Mouse (Mus musculus): ENCODE measurements around the gene C130026I21Rik.
"Not testable (repeated sequence)": the region's sequence is repeated elsewhere in the genome, so short reads cannot be mapped to it uniquely, and the experiment has no call there.

Gene C130026I21Rik

GRCm38 (mm10) chr1:85270466-85270865 is at the start of gene C130026I21Rik:
TSS of gene C130026I21Rik (minus strand) at chr1:85270566.
- DNase-seq (ENCODE audit: low spot score): not testable (repeated sequence)

GRCm38 (mm10) chr1:85287063-85287462 is 16.7 kb upstream of the C130026I21Rik start:
- DNase-seq (ENCODE audit: low spot score): not testable (repeated sequence)

GRCm38 (mm10) chr1:85276421-85276820 is 6.1 kb upstream of the C130026I21Rik start:
- not testable (repeated sequence) for DNase-seq (ENCODE audit: low spot score)

GRCm38 (mm10) chr1:85258634-85259033 is 11.7 kb downstream of the C130026I21Rik start:
- not testable (repeated sequence) for DNase-seq (ENCODE audit: low spot score)

- DNase-seq (ENCODE audit: low spot score): not testable (repeated sequence)
Measured at GRCm38 (mm10) chr1:85255217-85255616, 15.1 kb downstream of the C130026I21Rik start.

- not testable (repeated sequence) for DNase-seq (ENCODE audit: low spot score)
Measured at GRCm38 (mm10) chr1:85251211-85251610, 19.2 kb downstream of the C130026I21Rik start.

- not testable (repeated sequence) for DNase-seq (ENCODE audit: low spot score)
Measured at GRCm38 (mm10) chr1:85248985-85249384, 21.4 kb downstream of the C130026I21Rik start.

- DNase-seq (ENCODE audit: low spot score): not testable (repeated sequence)
Measured at GRCm38 (mm10) chr1:85246776-85247460, 23.4 kb downstream of the C130026I21Rik start.

- not testable (repeated sequence) for DNase-seq (ENCODE audit: low spot score)
Measured at GRCm38 (mm10) chr1:85246266-85246665, 24.1 kb downstream of the C130026I21Rik start.

GRCm38 (mm10) chr1:85244941-85245340 is 25.4 kb downstream of the C130026I21Rik start:
- not testable (repeated sequence) for DNase-seq (ENCODE audit: low spot score)

- not testable (repeated sequence) for DNase-seq (ENCODE audit: low spot score)
Measured at GRCm38 (mm10) chr1:85243023-85243422, 27.3 kb downstream of the C130026I21Rik start.

- not testable (repeated sequence) for DNase-seq (ENCODE audit: low spot score)
Measured at GRCm38 (mm10) chr1:85239018-85239775, 31.2 kb downstream of the C130026I21Rik start.

- DNase-seq (ENCODE audit: low spot score): not testable (repeated sequence)
Measured at GRCm38 (mm10) chr1:85206531-85206930, 63.8 kb downstream of the C130026I21Rik start.

- peak; percentile 17 for DNase-seq (ENCODE audit: low spot score)
Measured at GRCm38 (mm10) chr1:85199523-85199922, 70.8 kb downstream of the C130026I21Rik start.

- not testable (repeated sequence) for DNase-seq (ENCODE audit: low spot score)
Measured at GRCm38 (mm10) chr1:85198647-85199350, 71.6 kb downstream of the C130026I21Rik start.

GRCm38 (mm10) chr1:85196732-85197131 is 73.6 kb downstream of the C130026I21Rik start:
- DNase-seq (ENCODE audit: low spot score): not testable (repeated sequence)

GRCm38 (mm10) chr1:85193761-85194160 is 76.6 kb downstream of the C130026I21Rik start:
- not testable (repeated sequence) for DNase-seq (ENCODE audit: low spot score)

GRCm38 (mm10) chr1:85181981-85182380 is 88.4 kb downstream of the C130026I21Rik start:
- DNase-seq (ENCODE audit: low spot score): not testable (repeated sequence)

GRCm38 (mm10) chr1:85178971-85179370 is 91.4 kb downstream of the C130026I21Rik start:
- DNase-seq (ENCODE audit: low spot score): not testable (repeated sequence)

- not testable (repeated sequence) for DNase-seq (ENCODE audit: low spot score)
Measured at GRCm38 (mm10) chr1:85162841-85163240, 107.5 kb downstream of the C130026I21Rik start.

GRCm38 (mm10) chr1:85155151-85155550 is 115.2 kb downstream of the C130026I21Rik start:
- DNase-seq (ENCODE audit: low spot score): not testable (repeated sequence)

GRCm38 (mm10) chr1:85133671-85134070 is 136.7 kb downstream of the C130026I21Rik start:
- DNase-seq (ENCODE audit: low spot score): not testable (repeated sequence)

All from ovary, postnatal 36 days (tissue).